Mouse (Mus musculus) liver, postnatal 0 days (tissue): ENCODE data around the gene Serhl.

Experiments used
- CTCF ChIP-seq: sonication (generic); IDR thresholded peaks from 2 replicates; pipeline ENCODE4 v1.5.1; 2016; ENCODE audit warnings: antibody characterized with exemption, low read depth
- EP300 ChIP-seq: IDR thresholded peaks from 2 replicates; pipeline ENCODE4 v1.6.1; 2016; ENCODE audit warnings: antibody characterized with exemption, low read depth, mild to moderate bottlenecking

- TF ChIP-seq CTCF (no peak), EP300 (peak; percentile 12; the same call in 1 of the 2 replicates)
Observed at GRCm38 (mm10) chr15:83099533-83100331, 10.4 kb downstream of the Serhl start.
